Mouse (Mus musculus) heart, adult 2 months (tissue): ENCODE data around the gene Naa16.

Experiments
- CTCF ChIP-seq: fragments of 200-600 bp; IDR thresholded peaks from 2 replicates; pipeline ENCODE4 v1.8.1; 2022; ENCODE audit warnings: antibody characterized with exemption, mild to moderate bottlenecking, moderate library complexity
- EP300 ChIP-seq: fragments of 200-500 bp; IDR thresholded peaks from 2 replicates; pipeline ENCODE4 v1.6.1; 2011; ENCODE audit warnings: low read depth, low read length, control low read depth; ENCODE audit not compliant: insufficient read depth
- POLR2A ChIP-seq: fragments of 200-500 bp; IDR thresholded peaks from 2 replicates; pipeline ENCODE4 v1.6.1; 2011; ENCODE audit warnings: mild to moderate bottlenecking, low read depth, low read length, control low read depth; ENCODE audit not compliant: insufficient read depth

DNA sequence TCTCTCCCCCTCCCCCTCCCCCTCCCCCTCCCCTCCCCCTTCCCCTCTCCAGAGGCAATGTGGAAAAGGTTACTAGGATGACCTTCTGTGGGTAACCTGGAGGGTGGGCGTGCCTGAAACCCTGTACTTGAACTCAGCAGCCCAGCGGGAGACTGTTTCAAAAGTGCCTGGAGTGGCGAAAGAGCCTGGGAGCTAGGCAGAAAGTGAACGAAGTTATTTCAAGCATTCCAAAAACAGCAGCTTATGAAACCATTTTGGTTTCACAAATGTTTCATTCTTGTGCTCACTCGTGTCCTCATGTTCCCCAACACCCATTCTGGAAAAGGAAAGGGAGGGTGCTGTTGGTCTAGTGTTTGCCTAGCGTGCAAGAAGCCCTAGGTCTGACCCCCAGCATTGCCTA lies 90.8 kb downstream of the Naa16 start:
- TF ChIP-seq CTCF (no peak), EP300 (no peak), POLR2A (0 out of 2 replicates have a peak, but pooled peaks have one; percentile 6)
